Mouse (Mus musculus) liver, adult 2 months (tissue): Measurements from ENCODE around the gene Slc39a11. TPM values are rescaled to one million over a fixed set of nuclear protein-coding genes. Genes with fewer than 3 reads are reported as not detected.

Source experiments
- DNase-seq: peaks from one replicate; pipeline ENCODE4 v3.0.0-alpha.2; 2011; ENCODE audit warnings: low read depth, low spot score; ENCODE audit errors: extremely low read depth
- H3K27ac ChIP-seq: fragments of 200-500 bp; replicated peaks from 2 replicates; pipeline ENCODE4 v1.5.1; 2012; ENCODE audit warnings: low read depth, mild to moderate bottlenecking, control low read depth, inconsistent platforms, low read length; ENCODE audit not compliant: insufficient read depth
- H3K27me3 ChIP-seq: fragments of 200-500 bp; 2 replicates; pipeline ENCODE4 v1.6.1; 2012; ENCODE audit warnings: mild to moderate bottlenecking, moderate library complexity, low read length, inconsistent platforms; ENCODE audit not compliant: control insufficient read depth, insufficient read depth
- H3K36me3 ChIP-seq: fragments of 200-500 bp; 2 replicates; pipeline ENCODE4 v1.6.1; 2012; ENCODE audit warnings: low read length, inconsistent platforms; ENCODE audit not compliant: control insufficient read depth, insufficient read depth
- H3K4me1 ChIP-seq: fragments of 200-500 bp; 2 replicates; pipeline ENCODE4 v1.6.1; 2011; ENCODE audit warnings: low read length; ENCODE audit not compliant: control insufficient read depth, insufficient read depth
- H3K4me3 ChIP-seq: fragments of 200-500 bp; 2 replicates; pipeline ENCODE4 v1.5.1; 2011; ENCODE audit warnings: low read depth, mild to moderate bottlenecking, control low read depth, low read length, moderate library complexity; ENCODE audit not compliant: insufficient read depth
- H3K79me2 ChIP-seq: fragments of 200-500 bp; 2 replicates; pipeline ENCODE4 v1.6.1; 2012; ENCODE audit warnings: inconsistent platforms, mild to moderate bottlenecking, low read length, moderate library complexity; ENCODE audit not compliant: control insufficient read depth, insufficient read depth
- H3K9ac ChIP-seq: fragments of 200-500 bp; 2 replicates; pipeline ENCODE4 v1.6.1; 2012; ENCODE audit warnings: low read depth, mild to moderate bottlenecking, control low read depth, inconsistent platforms, low read length
- CTCF ChIP-seq: fragments of 200-500 bp; IDR thresholded peaks from 2 replicates; pipeline ENCODE4 v1.5.1; 2011; ENCODE audit warnings: low read depth, low read length, control low read depth
- POLR2A ChIP-seq: fragments of 200-500 bp; IDR thresholded peaks from 2 replicates; pipeline ENCODE4 v1.6.1; 2011; ENCODE audit warnings: low read length, control low read depth; ENCODE audit not compliant: insufficient read depth; ENCODE audit errors: extremely low read depth
- WGBS: fragments of 180-500 bp; shearing (Covaris S2); methylation state at CpG from one replicate; pipeline ENCODE4 v1.1.7; 2018; 5-methylcytosine and 5-hydroxymethylcytosine counted together
- polyA plus RNA-seq: library from polyadenylated mRNA; depleted of rRNA; stranded (reverse); fragments of >200 nt; gene quantifications from 2 replicates; pipeline ENCODE4 v1.2.3, GENCODE M21; 2012
- total RNA-seq: library from RNA; depleted of rRNA; stranded (reverse); fragments of >200 nt; gene quantifications from 2 replicates; pipeline ENCODE4 v1.2.3, GENCODE M21; 2014

Slc39a11 gene
- total and polyA plus RNA-seq, 2 experiments: 18.8 to 22.8 TPM

DNA sequence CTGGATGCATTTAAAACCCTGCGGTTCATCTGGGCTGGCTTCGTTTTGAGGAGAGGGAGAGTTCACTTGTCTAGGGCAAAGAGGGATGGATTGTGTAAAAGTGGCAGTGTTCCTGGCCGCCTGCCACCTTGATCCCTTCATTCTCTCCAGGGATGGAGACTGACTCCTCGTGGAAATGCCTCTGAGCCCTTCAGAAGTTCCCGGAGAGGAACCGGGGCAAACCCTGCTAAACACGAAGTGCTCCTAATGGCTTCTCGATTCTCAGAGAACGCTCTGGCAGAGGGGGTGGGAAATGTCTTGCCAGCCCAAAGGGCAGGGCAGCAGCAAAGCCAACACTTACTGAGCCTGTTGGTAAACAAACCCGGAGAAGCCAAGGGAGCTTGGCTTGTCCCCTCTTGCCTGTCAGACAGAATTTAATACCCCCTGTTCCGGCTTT is 366.5 kb downstream of the Slc39a11 start:
- no peak for DNase-seq
- H3K9ac ChIP-seq: no peak overlapping the region
- H3K27ac ChIP-seq: no peak overlapping the region
- no peaks in the 10 kb centered on the region for H3K27me3 ChIP-seq
- no peaks in the 10 kb centered on the region for H3K36me3 ChIP-seq
- H3K4me1 ChIP-seq: no peaks in the 10 kb centered on the region
- WGBS: 29% methylated on average over 11 of the region's 11 CpGs
- no peaks in the 10 kb centered on the region for H3K79me2 ChIP-seq
- TF ChIP-seq POLR2A: no peak
- TF ChIP-seq CTCF: no peak
- H3K4me3 ChIP-seq: no peak overlapping the region

DNA sequence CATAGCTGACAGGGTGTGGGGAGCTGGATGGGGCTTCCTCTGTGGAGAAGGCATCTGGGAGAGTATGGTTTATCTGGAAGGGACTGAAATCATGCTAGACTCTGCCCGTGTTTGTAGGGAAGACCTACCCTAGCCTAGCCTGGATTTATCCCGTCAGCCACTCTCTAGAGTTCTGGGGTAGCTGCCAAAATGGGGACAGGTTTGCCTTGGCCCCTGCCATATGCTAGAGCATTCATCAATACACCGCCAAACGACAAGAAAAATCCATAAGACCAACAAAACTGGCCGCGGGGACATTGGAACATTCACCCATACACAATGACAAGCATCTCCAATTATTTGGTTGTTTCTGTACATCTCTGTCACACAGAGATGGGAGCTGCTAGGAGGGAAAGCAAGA is 371.6 kb downstream of the Slc39a11 start:
- 38% methylated on average over 6 of the region's 6 CpGs for WGBS
- H3K4me3 ChIP-seq: no peak overlapping the region

DNA sequence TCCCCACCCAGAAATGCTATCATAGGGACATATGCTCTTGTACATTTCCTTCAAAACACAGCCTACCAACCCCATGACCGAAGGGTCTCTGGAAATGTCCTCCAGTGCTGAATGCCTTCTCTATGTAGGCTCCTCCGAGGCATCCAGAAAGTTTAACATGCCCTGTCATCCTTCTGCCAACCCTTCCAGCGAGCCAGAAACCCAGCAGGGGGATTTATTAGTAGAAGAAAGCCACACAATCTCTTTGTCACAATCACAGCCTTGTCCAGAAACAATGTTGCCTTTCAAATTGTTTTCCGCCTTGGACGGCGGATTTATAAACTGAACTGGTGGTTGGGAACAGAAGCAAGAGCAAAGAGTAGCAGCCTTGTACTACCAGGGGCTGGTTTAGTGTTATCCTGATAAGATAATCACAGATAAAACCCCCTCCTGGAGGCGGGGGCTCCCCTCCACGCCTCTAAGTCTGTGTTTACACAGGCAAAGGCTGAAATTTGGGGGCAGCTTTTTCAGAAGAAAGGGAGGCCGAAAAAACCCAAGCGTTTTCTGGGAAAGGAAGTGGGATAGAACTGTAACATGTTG is 372.8 kb downstream of the Slc39a11 start:
- H3K27ac ChIP-seq: no peak overlapping the region

More for the DNA sequence above, 371.6 kb downstream of the Slc39a11 start:
- Histone ChIP-seq H3K36me3 (no peaks in the 10 kb centered on the region), H3K79me2 (no peaks in the 10 kb centered on the region), H3K4me1 (no peaks in the 10 kb centered on the region), H3K9ac (no peak overlapping the region), H3K27me3 (no peaks in the 10 kb centered on the region), H3K27ac (no peak overlapping the region)
- DNase-seq: no peak
- TF ChIP-seq CTCF (no peak), POLR2A (no peak)

DNA sequence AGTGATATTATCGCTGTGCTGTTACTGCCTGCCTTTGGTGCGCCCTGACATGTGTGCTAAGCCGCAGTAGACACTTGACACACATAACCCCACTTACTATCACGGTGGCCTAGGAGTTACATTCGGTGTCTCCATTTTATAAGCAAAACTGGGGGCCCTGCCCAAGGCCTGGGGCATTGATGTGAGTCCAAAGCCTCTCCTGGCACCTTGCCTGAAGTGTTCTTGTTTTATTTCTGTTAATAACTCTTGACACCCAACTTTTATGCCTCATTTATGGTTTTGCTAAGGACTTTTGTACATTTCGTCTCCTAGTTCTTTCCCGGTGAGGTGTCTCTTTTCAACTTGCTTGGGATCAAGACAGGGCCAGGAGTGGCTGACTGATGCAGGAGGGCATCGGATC is 373.4 kb downstream of the Slc39a11 start:
- 95% methylated on average over 8 of the region's 8 CpGs for WGBS
- Histone ChIP-seq H3K27ac (no peak overlapping the region), H3K4me1 (no peaks in the 10 kb centered on the region), H3K36me3 (no peaks in the 10 kb centered on the region), H3K4me3 (no peak overlapping the region), H3K27me3 (no peaks in the 10 kb centered on the region), H3K9ac (no peak overlapping the region), H3K79me2 (no peaks in the 10 kb centered on the region)
- TF ChIP-seq CTCF: no peak
- no peak for TF ChIP-seq POLR2A
- DNase-seq: no peak

More for the DNA sequence above, 372.8 kb downstream of the Slc39a11 start:
- Histone ChIP-seq H3K4me1 (no peaks in the 10 kb centered on the region), H3K36me3 (no peaks in the 10 kb centered on the region), H3K27me3 (no peaks in the 10 kb centered on the region), H3K9ac (no peak overlapping the region), H3K79me2 (no peaks in the 10 kb centered on the region), H3K4me3 (no peak overlapping the region)
- TF ChIP-seq POLR2A (no peak), CTCF (no peak)
- no peak for DNase-seq
- WGBS: 82% methylated on average over 10 of the region's 10 CpGs

DNA sequence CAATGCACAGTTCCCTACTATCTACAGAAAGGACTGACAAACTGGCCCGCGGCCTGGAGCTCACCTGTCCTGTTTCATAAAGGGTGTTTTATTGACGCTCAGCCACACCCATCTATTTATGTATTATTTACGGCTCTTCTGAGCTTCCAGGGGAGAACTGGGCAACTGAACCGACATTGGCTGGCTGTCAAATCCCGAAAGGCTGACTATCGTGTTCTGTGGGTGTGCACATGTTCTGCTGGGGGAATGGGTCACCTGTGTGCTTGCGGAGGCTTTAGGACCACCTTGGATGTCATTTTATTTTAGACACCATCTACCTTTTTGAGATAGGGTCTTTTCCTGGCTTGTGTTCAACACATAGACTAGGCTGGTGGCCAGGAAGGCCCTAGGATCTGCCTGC is 375.8 kb downstream of the Slc39a11 start:
- TF ChIP-seq CTCF (no peak), POLR2A (no peak)
- Histone ChIP-seq H3K4me1 (no peaks in the 10 kb centered on the region), H3K27ac (no peak overlapping the region), H3K4me3 (no peak overlapping the region), H3K27me3 (no peaks in the 10 kb centered on the region), H3K79me2 (no peaks in the 10 kb centered on the region), H3K36me3 (no peaks in the 10 kb centered on the region), H3K9ac (no peak overlapping the region)
- DNase-seq: no peak
- WGBS: 89% methylated on average over 8 of the region's 8 CpGs

DNA sequence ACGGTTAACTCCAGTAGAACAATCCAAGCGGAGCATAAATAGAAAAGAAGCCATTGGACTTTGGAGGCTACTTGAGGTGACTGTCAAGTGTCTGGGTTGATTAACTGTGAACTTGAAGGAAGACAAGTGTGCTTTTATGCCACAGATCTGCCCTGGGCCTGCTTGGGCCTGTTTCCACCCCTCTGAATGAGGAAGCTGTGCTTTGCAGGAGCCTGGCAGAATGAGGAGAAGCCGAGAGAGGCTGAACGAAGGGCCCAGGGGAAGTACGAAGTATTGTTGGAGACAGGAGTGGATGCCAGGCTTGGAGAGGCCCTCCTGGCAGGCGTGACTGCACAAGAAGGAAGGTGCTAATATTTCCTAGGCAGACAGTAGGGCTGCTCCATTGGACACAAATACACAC is 378.0 kb downstream of the Slc39a11 start:
- WGBS: 92% methylated on average over 6 of the region's 6 CpGs

More for the DNA sequence above, 378.0 kb downstream of the Slc39a11 start:
- no peaks in the 10 kb centered on the region for H3K36me3 ChIP-seq
- no peak overlapping the region for H3K4me3 ChIP-seq
- TF ChIP-seq CTCF (no peak), POLR2A (no peak)
- no peak overlapping the region for H3K27ac ChIP-seq
- H3K4me1 ChIP-seq: no peaks in the 10 kb centered on the region
- no peak for DNase-seq
- H3K79me2 ChIP-seq: no peaks in the 10 kb centered on the region
- no peaks in the 10 kb centered on the region for H3K27me3 ChIP-seq
- H3K9ac ChIP-seq: no peak overlapping the region
